Mouse (Mus musculus): ENCODE data around the gene Accsl. TPM values are rescaled to one million over a fixed set of nuclear protein-coding genes. Genes with fewer than 3 reads are reported as not detected.
A peak's percentile ranks its signal among the peaks of the same experiment; 100 is the strongest.

The Accsl gene
- polyA plus RNA-seq, 1 experiment from 2014 or later, result not detected

DNA sequence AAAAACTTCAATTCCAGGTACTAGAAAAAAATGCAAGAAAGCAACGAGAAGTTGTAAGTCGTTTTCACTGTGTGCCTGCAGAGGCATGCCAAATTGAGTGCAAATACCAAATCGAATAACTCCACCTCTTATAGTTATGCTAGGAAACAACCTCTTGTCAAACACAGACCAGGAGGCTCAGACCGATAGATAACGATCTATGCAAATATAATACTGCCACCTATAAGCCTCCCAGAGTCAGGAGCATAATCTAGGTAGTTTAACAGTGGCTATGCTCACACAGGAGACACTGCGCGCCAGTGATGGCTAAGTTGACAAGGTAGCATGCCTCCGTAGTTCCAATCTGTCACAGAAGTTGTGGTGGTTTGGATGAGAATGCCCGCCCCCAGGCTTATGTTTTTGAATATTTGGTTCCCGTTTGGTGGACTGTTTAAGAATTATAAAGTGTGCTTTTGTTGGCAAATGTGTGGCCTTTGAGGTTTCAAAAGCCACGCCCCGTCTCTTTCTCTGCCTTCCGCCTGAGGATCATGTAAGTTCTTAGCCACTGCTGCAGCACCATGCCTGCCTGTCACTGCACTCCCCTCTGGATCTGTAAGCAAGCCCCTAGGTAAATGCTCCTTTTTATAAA lies 18.5 kb downstream of the Accsl start:
- 28% methylated on average over 13 of the region's 13 CpGs for WGBS
- no peak overlapping the region for H3K9ac ChIP-seq (ENCODE audit: low read depth, low read length)
- no peak for ATAC-seq
- H3K9me3 ChIP-seq (ENCODE audit: control insufficient read depth), result no peaks in the 10 kb centered on the region
- no peak overlapping the region for H3K27ac ChIP-seq (ENCODE audit: low read depth, low read length)
- peak overlapping the region; percentile 75 for H3K4me2 ChIP-seq (replicated peaks; ENCODE audit: low read depth)
- no peak overlapping the region; the same call in 1 of the 2 replicates for H3K4me3 ChIP-seq (ENCODE audit: low read depth, low read length)
- TF ChIP-seq CTCF (IDR thresholded peaks at IDR 0.05; ENCODE audit: low read depth), result no peak
- H3K27me3 ChIP-seq (replicated peaks; ENCODE audit: control insufficient read depth, insufficient read depth, low read length), result no peaks in the 10 kb centered on the region
- peaks cover 4% of the 10 kb centered on the region; the same call in 1 of the 2 replicates for H3K4me1 ChIP-seq (replicated peaks; ENCODE audit: control insufficient read depth, insufficient read depth, low read length)
- H3K36me3 ChIP-seq (ENCODE audit: control insufficient read depth, insufficient read depth), result peaks cover 8% of the 10 kb centered on the region

DNA sequence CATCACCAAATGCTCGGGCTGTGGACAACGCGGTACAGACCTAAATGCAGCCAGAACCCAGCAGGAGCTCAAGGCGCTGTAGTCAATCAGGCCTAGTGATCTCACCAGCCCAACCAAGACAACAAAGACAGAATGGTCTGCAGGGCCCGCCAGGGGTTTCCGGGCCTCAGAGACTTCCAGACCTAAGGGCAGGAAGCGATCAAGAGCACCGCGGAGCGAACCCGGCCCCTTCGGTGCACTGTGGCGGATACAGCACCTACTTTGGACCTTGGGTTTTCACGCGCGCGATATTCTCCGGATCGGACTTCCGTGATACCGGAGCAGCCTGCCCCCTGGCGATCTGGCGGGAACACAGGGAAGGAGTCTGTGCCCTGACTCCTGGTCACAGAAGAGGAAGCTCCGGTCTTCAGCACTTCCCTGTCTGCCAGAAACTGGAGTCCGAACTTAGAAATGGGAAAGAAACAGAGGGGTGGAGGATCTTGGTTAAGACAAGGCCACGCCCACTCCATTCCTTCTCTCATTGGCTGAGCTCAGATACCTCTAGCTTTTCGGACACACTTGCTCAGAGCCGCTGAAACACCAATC lies 19.4 kb downstream of the Accsl start, which contains the start of gene Accs:
Gene Accs, minus strand, starts transcription at position 439 of the 585 bp plus-strand sequence.
- peak within 1 kb of the TSS; percentile 80 for H3K27ac ChIP-seq (ENCODE audit: low read depth, low read length)
- 0% methylated on average over 28 of the region's 28 CpGs for WGBS
- TF ChIP-seq CTCF (IDR thresholded peaks at IDR 0.05; ENCODE audit: low read depth), result peak; percentile 79
- H3K4me3 ChIP-seq (ENCODE audit: low read depth, low read length), result peak within 1 kb of the TSS; percentile 48
- H3K4me2 ChIP-seq (replicated peaks; ENCODE audit: low read depth), result peak within 1 kb of the TSS; percentile 75
- peaks cover 13% of the 10 kb centered on the region for H3K36me3 ChIP-seq (ENCODE audit: control insufficient read depth, insufficient read depth)
- peaks cover 4% of the 10 kb centered on the region; the same call in 1 of the 2 replicates for H3K4me1 ChIP-seq (replicated peaks; ENCODE audit: control insufficient read depth, insufficient read depth, low read length)
- H3K9me3 ChIP-seq (ENCODE audit: control insufficient read depth), result no peaks in the 10 kb centered on the region
- no peaks in the 10 kb centered on the region for H3K27me3 ChIP-seq (replicated peaks; ENCODE audit: control insufficient read depth, insufficient read depth, low read length)
- H3K9ac ChIP-seq (ENCODE audit: low read depth, low read length), result peak within 1 kb of the TSS; percentile 61
- ATAC-seq, result peak; percentile 85

DNA sequence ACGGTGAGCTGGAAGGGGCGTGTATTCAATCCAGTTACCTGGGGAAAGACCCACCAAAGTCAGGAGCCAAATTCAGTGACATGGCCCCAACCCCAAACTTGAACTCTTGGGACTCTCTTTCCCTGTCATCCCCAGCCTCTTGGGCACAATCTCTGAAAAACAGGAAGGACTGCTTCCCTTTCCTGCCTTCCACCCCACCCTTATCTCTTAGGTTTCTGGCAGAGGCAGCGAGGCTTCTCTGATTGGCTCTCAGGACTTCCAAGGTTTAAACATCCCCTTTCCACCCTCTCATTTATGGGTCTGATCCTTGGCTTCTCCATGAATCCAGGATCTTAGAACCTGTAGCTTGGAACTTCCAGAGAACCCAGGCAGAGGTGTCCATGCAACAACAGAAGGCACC lies 27.6 kb downstream of the Accsl start:
- Histone ChIP-seq H3K4me3 (ENCODE audit: low read depth, low read length) (no peak overlapping the region), H3K4me2 (replicated peaks; ENCODE audit: low read depth) (no peak overlapping the region), H3K9me3 (ENCODE audit: control insufficient read depth) (no peaks in the 10 kb centered on the region), H3K27ac (ENCODE audit: low read depth, low read length) (no peak overlapping the region), H3K27me3 (replicated peaks; ENCODE audit: control insufficient read depth, insufficient read depth, low read length) (no peaks in the 10 kb centered on the region), H3K36me3 (ENCODE audit: control insufficient read depth, insufficient read depth) (peaks cover 49% of the 10 kb centered on the region), H3K4me1 (replicated peaks; ENCODE audit: control insufficient read depth, insufficient read depth, low read length) (no peaks in the 10 kb centered on the region), H3K9ac (ENCODE audit: low read depth, low read length) (no peak overlapping the region)
- TF ChIP-seq CTCF (IDR thresholded peaks at IDR 0.05; ENCODE audit: low read depth), result no peak
- WGBS, result 90% methylated on average over 3 of the region's 3 CpGs
- ATAC-seq, result no peak

DNA sequence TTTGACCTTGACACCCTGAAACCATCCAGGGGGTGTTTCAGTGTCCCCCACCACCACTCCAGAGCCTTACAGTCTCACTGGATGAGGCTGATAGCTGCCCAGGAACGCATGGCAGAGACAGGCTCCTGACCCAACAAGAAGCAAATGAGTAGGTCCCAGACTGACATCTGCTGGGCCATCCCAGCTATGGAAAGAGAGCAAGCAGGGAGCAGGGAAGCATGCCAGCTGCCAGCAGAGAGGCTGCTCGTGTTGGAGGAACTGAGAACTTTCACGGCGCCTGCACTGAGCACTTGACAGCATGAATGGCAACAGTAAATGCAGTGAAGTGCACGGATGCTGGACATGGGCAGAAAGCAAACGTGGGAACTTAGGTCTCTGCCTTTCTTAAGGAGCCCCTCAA lies 28.8 kb downstream of the Accsl start:
- H3K4me1 ChIP-seq (replicated peaks; ENCODE audit: control insufficient read depth, insufficient read depth, low read length), result no peaks in the 10 kb centered on the region
- H3K27me3 ChIP-seq (replicated peaks; ENCODE audit: control insufficient read depth, insufficient read depth, low read length), result no peaks in the 10 kb centered on the region
- no peak overlapping the region for H3K4me3 ChIP-seq (ENCODE audit: low read depth, low read length)
- no peak overlapping the region for H3K4me2 ChIP-seq (replicated peaks; ENCODE audit: low read depth)
- H3K9me3 ChIP-seq (ENCODE audit: control insufficient read depth), result no peaks in the 10 kb centered on the region
- peaks cover 48% of the 10 kb centered on the region for H3K36me3 ChIP-seq (ENCODE audit: control insufficient read depth, insufficient read depth)
- no peak for TF ChIP-seq CTCF (IDR thresholded peaks at IDR 0.05; ENCODE audit: low read depth)
- WGBS, result 85% methylated on average over 6 of the region's 6 CpGs
- ATAC-seq, result no peak
- H3K9ac ChIP-seq (ENCODE audit: low read depth, low read length), result no peak overlapping the region
- no peak overlapping the region for H3K27ac ChIP-seq (ENCODE audit: low read depth, low read length)

DNA sequence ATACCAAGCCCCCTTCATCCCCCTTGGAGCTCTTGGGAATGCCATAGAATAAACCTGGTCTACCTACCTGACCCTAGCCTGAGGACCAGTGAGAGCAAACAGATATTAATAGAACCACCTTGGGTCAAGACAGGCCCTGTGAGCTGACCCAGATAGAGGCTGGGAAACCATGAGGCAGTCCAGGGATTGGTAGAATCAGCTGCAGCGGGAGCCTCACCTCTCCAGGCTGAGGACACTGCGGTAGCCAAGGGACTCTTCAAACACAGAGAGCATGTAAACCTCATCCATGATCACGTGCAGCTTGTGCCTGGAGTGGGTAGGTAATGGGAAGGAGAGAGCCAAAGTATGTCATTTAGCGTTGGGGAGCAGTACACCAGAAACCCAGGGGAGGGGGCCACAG lies 30.0 kb downstream of the Accsl start:
- no peak for TF ChIP-seq CTCF (IDR thresholded peaks at IDR 0.05; ENCODE audit: low read depth)
- H3K4me2 ChIP-seq (replicated peaks; ENCODE audit: low read depth), result no peak overlapping the region
- ATAC-seq, result no peak
- no peak overlapping the region for H3K4me3 ChIP-seq (ENCODE audit: low read depth, low read length)
- WGBS, result 97% methylated on average over 4 of the region's 4 CpGs
- H3K9ac ChIP-seq (ENCODE audit: low read depth, low read length), result no peak overlapping the region
- H3K27me3 ChIP-seq (replicated peaks; ENCODE audit: control insufficient read depth, insufficient read depth, low read length), result no peaks in the 10 kb centered on the region
- H3K4me1 ChIP-seq (replicated peaks; ENCODE audit: control insufficient read depth, insufficient read depth, low read length), result no peaks in the 10 kb centered on the region
- no peak overlapping the region for H3K27ac ChIP-seq (ENCODE audit: low read depth, low read length)
- H3K36me3 ChIP-seq (ENCODE audit: control insufficient read depth, insufficient read depth), result peaks cover 43% of the 10 kb centered on the region
- no peaks in the 10 kb centered on the region for H3K9me3 ChIP-seq (ENCODE audit: control insufficient read depth)

DNA sequence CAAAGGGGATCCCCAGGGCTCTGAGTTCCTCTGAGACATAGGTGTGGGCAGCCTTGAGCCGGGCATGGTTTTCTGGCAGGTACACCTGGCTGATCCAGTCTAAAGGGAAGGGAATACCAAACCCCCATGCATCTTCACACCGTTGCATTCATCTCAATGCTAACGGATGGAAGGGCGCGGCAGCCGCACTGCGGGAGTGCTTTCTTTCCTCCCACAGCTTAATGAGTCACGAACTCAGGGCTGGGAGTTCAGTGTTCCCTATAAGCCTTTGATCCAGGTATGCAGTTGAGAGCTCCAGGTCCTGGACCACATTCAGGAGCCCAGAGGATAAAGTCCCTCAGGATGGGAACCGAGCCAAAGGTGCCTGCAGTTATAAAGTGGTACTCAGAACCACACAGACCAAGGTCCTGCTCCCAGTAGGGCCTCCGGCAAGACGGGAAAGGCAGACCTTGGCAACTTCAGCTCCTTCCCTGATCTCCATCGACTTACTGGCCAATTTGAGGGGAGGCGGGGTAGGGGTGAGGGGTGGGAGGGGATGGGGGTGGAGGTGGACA lies 32.6 kb downstream of the Accsl start:
- Histone ChIP-seq H3K4me3 (ENCODE audit: low read depth, low read length) (no peak overlapping the region), H3K27ac (ENCODE audit: low read depth, low read length) (no peak overlapping the region), H3K36me3 (ENCODE audit: control insufficient read depth, insufficient read depth) (peaks cover 24% of the 10 kb centered on the region; the same call in 1 of the 2 replicates), H3K4me1 (replicated peaks; ENCODE audit: control insufficient read depth, insufficient read depth, low read length) (no peaks in the 10 kb centered on the region), H3K9me3 (ENCODE audit: control insufficient read depth) (no peaks in the 10 kb centered on the region), H3K27me3 (replicated peaks; ENCODE audit: control insufficient read depth, insufficient read depth, low read length) (no peaks in the 10 kb centered on the region), H3K9ac (ENCODE audit: low read depth, low read length) (no peak overlapping the region), H3K4me2 (replicated peaks; ENCODE audit: low read depth) (no peak overlapping the region)
- peak; percentile 43; the same call in 1 of the 2 replicates for ATAC-seq
- no peak for TF ChIP-seq CTCF (IDR thresholded peaks at IDR 0.05; ENCODE audit: low read depth)
- 68% methylated on average over 13 of the region's 13 CpGs for WGBS
